In genomic region chr10:93666222-93666621, GRCm38 (mm10) we compare ENCODE assay signal across 15 mouse cellular contexts. TPM values are rescaled to one million over a fixed set of nuclear protein-coding genes. Genes with fewer than 3 reads are reported as not detected.
A peak's percentile ranks its signal among the peaks of the same experiment; 100 is the strongest.
DNase-seq lines count a peak whose midpoint lies in the region; ATAC-seq lines count a peak whose summit lies in the region.
"Had no signal": no experiment of that assay in that cellular context is flagged by ENCODE, and none has a peak within 500 bp of the region (broad histone marks: within the 10 kb centered on the region; RNA-seq: fewer than 3 reads in every experiment).

No protein-coding gene starts in this region.

- peak overlapping the region; percentile 33; the same call in 1 of the 2 replicates for H3K4me2 ChIP-seq in liver, embryonic 11.5 days
- H3K4me2 ChIP-seq in midbrain, embryonic 13.5 days (replicated peaks) = no peak overlapping the region
- H3K4me2 ChIP-seq: midbrain, embryonic 12.5 days had no signal

- peaks cover 25% of the 10 kb centered on the region for H3K4me1 ChIP-seq in liver, embryonic 11.5 days (replicated peaks; ENCODE audit: control insufficient read depth, insufficient read depth, low read length)
- H3K4me1 ChIP-seq in midbrain, embryonic 13.5 days (replicated peaks) = no peaks in the 10 kb centered on the region
- H3K4me1 ChIP-seq: hindbrain, embryonic 10.5 days; midbrain, embryonic 12.5 days had no signal

- peak; percentile 29 to 58 for DNase-seq in spleen, postnatal 36 days (ENCODE audit: low spot score in 2 of 2)
- DNase-seq in spleen, adult 18-20 months = no peak
- peak; percentile 75 for DNase-seq in c-Kit-positive CD71-positive TER-119-positive erythroid progenitor cells, embryonic 14.5 days (ENCODE audit: low spot score)
- no peak for DNase-seq in liver, embryonic 11.5 days (ENCODE audit: low spot score)
- no peak for DNase-seq in kidney, postnatal 10 days
- DNase-seq in kidney, postnatal 36 days = no peak
- DNase-seq: cerebellum, adult 9-10 months; heart, adult 2 months; kidney, adult 18-20 months; thymus, postnatal 36 days had no signal

- no peak overlapping the region for H3K4me3 ChIP-seq in liver, embryonic 11.5 days (ENCODE audit: low read depth, low read length)
- no peak overlapping the region for H3K4me3 ChIP-seq in midbrain, embryonic 13.5 days (replicated peaks)
- H3K4me3 ChIP-seq: heart, adult 2 months; hindbrain, embryonic 10.5 days; layer of hippocampus, adult 2 months; midbrain, embryonic 12.5 days had no signal

- ATAC-seq in liver, embryonic 11.5 days (replicated peaks; ENCODE audit: low FRiP score) = peak; percentile 93
- ATAC-seq in midbrain, embryonic 13.5 days = no peak
- ATAC-seq: activated CD4-positive, CD25-positive, alpha-beta regulatory T cell, adult 4 months had no signal

- H3K27ac ChIP-seq in liver, embryonic 11.5 days (ENCODE audit: low read depth, low read length) = peak overlapping the region; percentile 72; the same call in 1 of the 2 replicates
- no peak overlapping the region for H3K27ac ChIP-seq in midbrain, embryonic 13.5 days
- H3K27ac ChIP-seq: hindbrain, embryonic 10.5 days; layer of hippocampus, adult 2 months; midbrain, embryonic 12.5 days had no signal

- H3K9ac ChIP-seq in liver, embryonic 11.5 days (ENCODE audit: low read depth, low read length) = no peak overlapping the region
- no peak overlapping the region for H3K9ac ChIP-seq in midbrain, embryonic 13.5 days (replicated peaks)
- H3K9ac ChIP-seq: midbrain, embryonic 12.5 days had no signal

- 43% methylated on average over 2 of the region's 2 CpGs for WGBS in liver, embryonic 11.5 days
- WGBS in midbrain, embryonic 13.5 days = 66% methylated on average over 2 of the region's 2 CpGs

- no peaks in the 10 kb centered on the region for H3K27me3 ChIP-seq in liver, embryonic 11.5 days (replicated peaks; ENCODE audit: control insufficient read depth, insufficient read depth, low read length)
- no peaks in the 10 kb centered on the region for H3K27me3 ChIP-seq in midbrain, embryonic 13.5 days
- H3K27me3 ChIP-seq: midbrain, embryonic 12.5 days had no signal

- no peaks in the 10 kb centered on the region for H3K9me3 ChIP-seq in liver, embryonic 11.5 days (ENCODE audit: control insufficient read depth, low read length)
- H3K9me3 ChIP-seq in midbrain, embryonic 13.5 days = no peaks in the 10 kb centered on the region
- H3K9me3 ChIP-seq: hindbrain, embryonic 10.5 days; midbrain, embryonic 12.5 days had no signal

- H3K36me3 ChIP-seq in liver, embryonic 11.5 days (ENCODE audit: control insufficient read depth, insufficient read depth, low read length) = no peaks in the 10 kb centered on the region
- no peaks in the 10 kb centered on the region for H3K36me3 ChIP-seq in midbrain, embryonic 13.5 days
- H3K36me3 ChIP-seq: hindbrain, embryonic 10.5 days; midbrain, embryonic 12.5 days had no signal

RNA-seq across cellular contexts. Expression of gene Ntn4, which starts 25.7 kb away (rescaled TPM):
- 0.56 and 0.60 TPM in 2 replicates for polyA plus RNA-seq in liver, embryonic 11.5 days (2014; fragmentation: Nextera tagmentation; extraction: Ambion mirVana)
- 2.0 and 2.1 TPM in 2 replicates for polyA plus RNA-seq in midbrain, embryonic 13.5 days (2015; fragmentation: Nextera tagmentation; extraction: Ambion mirVana)

Comparison
In these comparisons a context has a peak if more than half of its experiments do, and no peak if none do; other contexts are left out.
1. DNase-seq: peak in spleen, postnatal 36 days (2 of 2) and c-Kit-positive CD71-positive TER-119-positive erythroid progenitor cells, embryonic 14.5 days (single experiment); none in spleen, adult 18-20 months (0 of 2), liver, embryonic 11.5 days (single experiment), kidney, postnatal 10 days (single experiment) and kidney, postnatal 36 days (0 of 2).